Mouse (Mus musculus): ENCODE data around the gene Tmem178b. TPM values are rescaled to one million over a fixed set of nuclear protein-coding genes. Genes with fewer than 3 reads are reported as not detected.

Gene Tmem178b
- polyA plus RNA-seq, 1 experiment from 2014 or later = not detected

- no peak overlapping the region for H3K4me3 ChIP-seq (ENCODE audit: control insufficient read depth in 1 of 2, insufficient read depth in 1 of 2, low read depth in 1 of 2, low read length in 2 of 2)
- no peak for ATAC-seq (ENCODE audit: insufficient number of reproducible peaks, insufficient read depth, low FRiP score, low read depth)
- no peaks in the 10 kb centered on the region for H3K27me3 ChIP-seq (ENCODE audit: control insufficient read depth, insufficient read depth, low read length)
- H3K4me2 ChIP-seq (ENCODE audit: low read length) = no peak overlapping the region
- no peaks in the 10 kb centered on the region for H3K4me1 ChIP-seq (ENCODE audit: control insufficient read depth in 2 of 2, insufficient read depth in 2 of 2, low read length in 2 of 2)
- H3K27ac ChIP-seq (replicated peaks in 1 of 2; ENCODE audit: control insufficient read depth in 1 of 2, insufficient read depth in 1 of 2, low read depth in 2 of 2, low read length in 2 of 2) = no peak overlapping the region
- no peaks in the 10 kb centered on the region for H3K36me3 ChIP-seq (ENCODE audit: control insufficient read depth, insufficient read depth, low read length)
- WGBS = 54% methylated on average over 12 of the region's 12 CpGs
- H3K9ac ChIP-seq (ENCODE audit: low read length) = no peak overlapping the region
- H3K9me3 ChIP-seq (ENCODE audit: control insufficient read depth, low read length) = no peaks in the 10 kb centered on the region
These were observed 250.1 kb downstream of the Tmem178b start for GRCm38 (mm10) chr6:40123070-40123690.

- no peaks in the 10 kb centered on the region for H3K36me3 ChIP-seq (ENCODE audit: control insufficient read depth, insufficient read depth, low read length)
- no peaks in the 10 kb centered on the region for H3K27me3 ChIP-seq (ENCODE audit: control insufficient read depth, insufficient read depth, low read length)
- no peak overlapping the region for H3K4me3 ChIP-seq (ENCODE audit: control insufficient read depth in 1 of 2, insufficient read depth in 1 of 2, low read depth in 1 of 2, low read length in 2 of 2)
- no peak for ATAC-seq (ENCODE audit: insufficient number of reproducible peaks, insufficient read depth, low FRiP score, low read depth)
- H3K4me1 ChIP-seq (ENCODE audit: control insufficient read depth in 2 of 2, insufficient read depth in 2 of 2, low read length in 2 of 2) = no peaks in the 10 kb centered on the region
- H3K4me2 ChIP-seq (ENCODE audit: low read length) = no peak overlapping the region
- no peaks in the 10 kb centered on the region for H3K9me3 ChIP-seq (ENCODE audit: control insufficient read depth, low read length)
- H3K27ac ChIP-seq (replicated peaks in 1 of 2; ENCODE audit: control insufficient read depth in 1 of 2, insufficient read depth in 1 of 2, low read depth in 2 of 2, low read length in 2 of 2) = no peak overlapping the region
- H3K9ac ChIP-seq (ENCODE audit: low read length) = no peak overlapping the region
These were observed 250.9 kb downstream of the Tmem178b start for GRCm38 (mm10) chr6:40123960-40124359.

GRCm38 (mm10) chr6:40128716-40129115, 255.6 kb downstream of the Tmem178b start:
- Histone ChIP-seq H3K27ac (replicated peaks in 1 of 2; ENCODE audit: control insufficient read depth in 1 of 2, insufficient read depth in 1 of 2, low read depth in 2 of 2, low read length in 2 of 2) (no peak overlapping the region), H3K9ac (ENCODE audit: low read length) (no peak overlapping the region), H3K36me3 (ENCODE audit: control insufficient read depth, insufficient read depth, low read length) (no peaks in the 10 kb centered on the region), H3K27me3 (ENCODE audit: control insufficient read depth, insufficient read depth, low read length) (no peaks in the 10 kb centered on the region), H3K4me1 (ENCODE audit: control insufficient read depth in 2 of 2, insufficient read depth in 2 of 2, low read length in 2 of 2) (no peaks in the 10 kb centered on the region), H3K4me3 (ENCODE audit: control insufficient read depth in 1 of 2, insufficient read depth in 1 of 2, low read depth in 1 of 2, low read length in 2 of 2) (no peak overlapping the region), H3K9me3 (ENCODE audit: control insufficient read depth, low read length) (no peaks in the 10 kb centered on the region), H3K4me2 (ENCODE audit: low read length) (no peak overlapping the region)
- 79% methylated on average over 6 of the region's 6 CpGs for WGBS
- no peak for ATAC-seq (ENCODE audit: insufficient number of reproducible peaks, insufficient read depth, low FRiP score, low read depth)

- no peak for ATAC-seq (ENCODE audit: insufficient number of reproducible peaks, insufficient read depth, low FRiP score, low read depth)
- 91% methylated on average over 1 of the region's 1 CpGs for WGBS
These were observed 258.9 kb downstream of the Tmem178b start for GRCm38 (mm10) chr6:40131936-40132335.

GRCm38 (mm10) chr6:40133436-40133835, 260.4 kb downstream of the Tmem178b start:
- no peak overlapping the region for H3K4me2 ChIP-seq (ENCODE audit: low read length)
- H3K4me3 ChIP-seq (ENCODE audit: control insufficient read depth in 1 of 2, insufficient read depth in 1 of 2, low read depth in 1 of 2, low read length in 2 of 2) = no peak overlapping the region
- no peaks in the 10 kb centered on the region for H3K9me3 ChIP-seq (ENCODE audit: control insufficient read depth, low read length)
- H3K4me1 ChIP-seq (ENCODE audit: control insufficient read depth in 2 of 2, insufficient read depth in 2 of 2, low read length in 2 of 2) = no peaks in the 10 kb centered on the region
- H3K27me3 ChIP-seq (ENCODE audit: control insufficient read depth, insufficient read depth, low read length) = no peaks in the 10 kb centered on the region
- H3K36me3 ChIP-seq (ENCODE audit: control insufficient read depth, insufficient read depth, low read length) = no peaks in the 10 kb centered on the region
- ATAC-seq (ENCODE audit: insufficient number of reproducible peaks, insufficient read depth, low FRiP score, low read depth) = no peak
- H3K9ac ChIP-seq (ENCODE audit: low read length) = no peak overlapping the region
- no peak overlapping the region for H3K27ac ChIP-seq (replicated peaks in 1 of 2; ENCODE audit: control insufficient read depth in 1 of 2, insufficient read depth in 1 of 2, low read depth in 2 of 2, low read length in 2 of 2)
- WGBS = 64% methylated on average over 6 of the region's 6 CpGs

More at GRCm38 (mm10) chr6:40131936-40132335, 258.9 kb downstream of the Tmem178b start:
- H3K4me2 ChIP-seq (ENCODE audit: low read length) = no peak overlapping the region
- no peak overlapping the region for H3K4me3 ChIP-seq (ENCODE audit: control insufficient read depth in 1 of 2, insufficient read depth in 1 of 2, low read depth in 1 of 2, low read length in 2 of 2)
- H3K27ac ChIP-seq (replicated peaks in 1 of 2; ENCODE audit: control insufficient read depth in 1 of 2, insufficient read depth in 1 of 2, low read depth in 2 of 2, low read length in 2 of 2) = no peak overlapping the region
- H3K36me3 ChIP-seq (ENCODE audit: control insufficient read depth, insufficient read depth, low read length) = no peaks in the 10 kb centered on the region
- no peaks in the 10 kb centered on the region for H3K4me1 ChIP-seq (ENCODE audit: control insufficient read depth in 2 of 2, insufficient read depth in 2 of 2, low read length in 2 of 2)
- no peaks in the 10 kb centered on the region for H3K9me3 ChIP-seq (ENCODE audit: control insufficient read depth, low read length)
- H3K27me3 ChIP-seq (ENCODE audit: control insufficient read depth, insufficient read depth, low read length) = no peaks in the 10 kb centered on the region
- H3K9ac ChIP-seq (ENCODE audit: low read length) = no peak overlapping the region

GRCm38 (mm10) chr6:40135716-40136115, 262.6 kb downstream of the Tmem178b start:
- Histone ChIP-seq H3K27me3 (ENCODE audit: control insufficient read depth, insufficient read depth, low read length) (no peaks in the 10 kb centered on the region), H3K4me2 (ENCODE audit: low read length) (no peak overlapping the region), H3K4me1 (ENCODE audit: control insufficient read depth in 2 of 2, insufficient read depth in 2 of 2, low read length in 2 of 2) (no peaks in the 10 kb centered on the region), H3K4me3 (ENCODE audit: control insufficient read depth in 1 of 2, insufficient read depth in 1 of 2, low read depth in 1 of 2, low read length in 2 of 2) (no peak overlapping the region), H3K27ac (replicated peaks in 1 of 2; ENCODE audit: control insufficient read depth in 1 of 2, insufficient read depth in 1 of 2, low read depth in 2 of 2, low read length in 2 of 2) (no peak overlapping the region), H3K9me3 (ENCODE audit: control insufficient read depth, low read length) (no peaks in the 10 kb centered on the region), H3K9ac (ENCODE audit: low read length) (no peak overlapping the region), H3K36me3 (ENCODE audit: control insufficient read depth, insufficient read depth, low read length) (no peaks in the 10 kb centered on the region)
- ATAC-seq (ENCODE audit: insufficient number of reproducible peaks, insufficient read depth, low FRiP score, low read depth) = no peak
- 57% methylated on average over 6 of the region's 6 CpGs for whole genome bisulfite sequencing

GRCm38 (mm10) chr6:40137346-40137745, 264.3 kb downstream of the Tmem178b start:
- no peak overlapping the region for H3K9ac ChIP-seq (ENCODE audit: low read length)
- 65% methylated on average over 6 of the region's 6 CpGs for WGBS
- no peaks in the 10 kb centered on the region for H3K36me3 ChIP-seq (ENCODE audit: control insufficient read depth, insufficient read depth, low read length)

More at GRCm38 (mm10) chr6:40137346-40137745, 264.3 kb downstream of the Tmem178b start:
- Histone ChIP-seq H3K4me2 (ENCODE audit: low read length) (no peak overlapping the region), H3K27me3 (ENCODE audit: control insufficient read depth, insufficient read depth, low read length) (no peaks in the 10 kb centered on the region), H3K9me3 (ENCODE audit: control insufficient read depth, low read length) (no peaks in the 10 kb centered on the region), H3K27ac (replicated peaks in 1 of 2; ENCODE audit: control insufficient read depth in 1 of 2, insufficient read depth in 1 of 2, low read depth in 2 of 2, low read length in 2 of 2) (no peak overlapping the region), H3K4me3 (ENCODE audit: control insufficient read depth in 1 of 2, insufficient read depth in 1 of 2, low read depth in 1 of 2, low read length in 2 of 2) (no peak overlapping the region), H3K4me1 (ENCODE audit: control insufficient read depth in 2 of 2, insufficient read depth in 2 of 2, low read length in 2 of 2) (no peaks in the 10 kb centered on the region)
- no peak for ATAC-seq (ENCODE audit: insufficient number of reproducible peaks, insufficient read depth, low FRiP score, low read depth)
